Mouse (Mus musculus): ENCODE data around the gene AY761184.
"Not testable (repeated sequence)": the region's sequence is repeated elsewhere in the genome, so short reads cannot be mapped to it uniquely, and the experiment has no call there.

Gene AY761184

DNA sequence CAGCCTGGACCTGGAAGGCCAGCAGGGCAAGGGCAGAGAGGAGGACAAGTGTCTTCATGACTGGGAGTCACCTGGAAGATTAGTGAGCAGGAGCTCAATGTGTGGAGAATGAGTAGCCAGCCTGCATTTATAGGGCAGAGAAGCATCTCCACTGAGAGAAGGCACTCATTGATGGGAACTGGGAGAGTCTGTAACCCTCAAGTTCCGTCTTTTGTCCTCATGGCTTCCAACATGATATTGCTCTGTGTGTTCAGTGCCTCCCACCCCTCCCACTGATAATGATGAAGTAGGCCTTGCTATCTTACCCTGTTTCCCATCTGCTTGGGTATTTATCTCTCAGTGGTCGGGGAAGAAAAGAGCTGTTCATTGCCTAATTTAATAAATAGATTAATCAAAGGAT is at the start of gene AY761184:
TSS of gene AY761184 (minus strand) at position 101 of the 400 bp plus-strand sequence.
- DNase-seq (ENCODE audit: low spot score in 2 of 2), result not testable (repeated sequence)

DNA sequence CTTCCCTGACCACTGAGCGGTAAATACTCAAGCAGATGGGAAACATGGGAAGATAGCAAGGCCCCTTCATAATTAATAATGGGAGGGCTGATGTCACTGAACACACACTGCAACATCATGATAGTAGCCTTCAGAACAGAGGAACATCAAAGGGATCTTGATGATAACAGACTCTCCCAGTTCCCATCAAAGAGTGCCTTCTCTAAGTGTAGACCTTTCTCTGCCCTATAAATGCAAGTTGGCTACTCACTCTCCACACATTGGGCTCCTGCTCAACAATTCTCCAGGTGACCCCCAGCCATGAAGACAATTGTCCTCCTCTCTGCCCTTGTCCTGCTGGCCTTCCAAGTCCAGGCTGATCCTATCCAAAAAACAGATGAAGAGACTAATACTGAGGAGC is 37.9 kb downstream of the AY761184 start, which contains the start of gene Defa34:
TSS of gene Defa34 (plus strand) at position 301 of the 400 bp plus-strand sequence.
- not testable (repeated sequence) for DNase-seq (ENCODE audit: low spot score in 2 of 2)

DNA sequence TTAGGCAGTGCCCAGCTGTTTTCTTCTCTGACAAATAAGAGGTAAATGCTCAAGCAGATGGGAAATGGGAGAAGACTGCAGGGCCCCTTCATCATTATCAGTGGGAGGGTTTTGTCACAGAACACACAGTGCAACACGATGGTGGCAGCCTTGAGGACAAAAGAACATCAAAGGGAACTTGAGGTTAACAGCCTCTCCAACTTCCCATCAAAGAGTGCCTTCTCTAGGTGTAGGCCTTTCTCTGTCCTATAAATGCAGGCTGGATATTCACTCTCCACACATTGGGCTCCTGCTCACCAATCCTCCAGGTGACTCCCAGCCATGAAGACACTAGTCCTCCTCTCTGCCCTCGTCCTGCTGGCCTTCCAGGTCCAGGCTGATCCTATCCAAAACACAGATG is 48.0 kb downstream of the AY761184 start, which contains the start of gene Defa17:
TSS of gene Defa17 (plus strand) at position 301 of the 400 bp plus-strand sequence.
- not testable (repeated sequence) for DNase-seq (ENCODE audit: low spot score in 2 of 2)
